ENCODE assay signal across 9 mouse cellular contexts in the genomic region with DNA sequence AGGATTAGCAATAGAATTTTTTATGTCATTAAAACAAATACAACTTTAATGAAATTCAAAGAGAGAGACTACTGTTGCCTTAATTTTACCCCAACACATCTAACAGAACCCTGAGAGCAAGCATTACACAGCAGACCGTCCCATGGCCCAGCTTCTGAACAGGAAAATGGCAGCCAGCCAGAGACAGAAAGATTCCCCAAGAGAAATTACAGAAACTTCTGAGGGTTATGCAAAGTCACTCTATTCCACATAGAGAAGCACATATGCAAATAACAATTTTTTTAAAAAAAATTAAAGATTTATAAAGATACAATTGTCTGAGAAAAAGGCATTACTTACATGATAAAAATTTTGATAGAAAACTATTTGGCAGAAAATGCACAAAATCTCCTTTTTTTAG. TPM values are rescaled to one million over a fixed set of nuclear protein-coding genes. Genes with fewer than 3 reads are reported as not detected.
"Had no signal": no experiment of that assay in that cellular context is flagged by ENCODE, and none has a peak within 500 bp of the region (broad histone marks: within the 10 kb centered on the region; RNA-seq: fewer than 3 reads in every experiment).

No protein-coding gene starts in this region.

- DNase-seq: kidney, postnatal 4 days; liver; liver, embryonic 13.5 days; liver, postnatal 0 days; lung, postnatal 36 days; spleen, adult 18-20 months; thymus, adult 2 months; thymus, postnatal 25 days had no signal

RNA-seq across cellular contexts. Expression of a gene that starts 23.7 kb away (rescaled TPM):
- total RNA-seq: megakaryocyte progenitor cell, adult 5-6 weeks had no signal
